Mouse (Mus musculus) stomach, postnatal 0 days (tissue): ENCODE measurements around the gene Mmp23.

Experiments
- CTCF ChIP-seq: IDR thresholded peaks from 2 replicates; pipeline ENCODE4 v1.5.1; 2016; ENCODE audit warnings: antibody characterized with exemption, low read depth, mild to moderate bottlenecking, moderate library complexity
- EP300 ChIP-seq: optimal IDR thresholded peaks from 2 replicates; pipeline ENCODE3; 2016; ENCODE audit warnings: antibody characterized with exemption

- TF ChIP-seq CTCF (no peak), EP300 (no peak)
Measured at GRCm38 (mm10) chr4:155652283-155653085, 700 bp downstream of the Mmp23 start.
